Mouse (Mus musculus) lung, postnatal 0 days (tissue): ENCODE results near the gene 2010111I01Rik.

Experiments used
- CTCF ChIP-seq: IDR thresholded peaks from 2 replicates; pipeline ENCODE4 v1.5.1; 2016; ENCODE audit warnings: antibody characterized with exemption, mild to moderate bottlenecking
- EP300 ChIP-seq: IDR thresholded peaks from 2 replicates; pipeline ENCODE4 v1.6.1; 2016; ENCODE audit warnings: antibody characterized with exemption, mild to moderate bottlenecking, control low read depth

- TF ChIP-seq CTCF (no peak), EP300 (no peak)
Measured at GRCm38 (mm10) chr13:63247631-63248030, 282.9 kb downstream of the 2010111I01Rik start.
